ENCODE assay signal across 8 mouse cellular contexts in the genomic region with DNA sequence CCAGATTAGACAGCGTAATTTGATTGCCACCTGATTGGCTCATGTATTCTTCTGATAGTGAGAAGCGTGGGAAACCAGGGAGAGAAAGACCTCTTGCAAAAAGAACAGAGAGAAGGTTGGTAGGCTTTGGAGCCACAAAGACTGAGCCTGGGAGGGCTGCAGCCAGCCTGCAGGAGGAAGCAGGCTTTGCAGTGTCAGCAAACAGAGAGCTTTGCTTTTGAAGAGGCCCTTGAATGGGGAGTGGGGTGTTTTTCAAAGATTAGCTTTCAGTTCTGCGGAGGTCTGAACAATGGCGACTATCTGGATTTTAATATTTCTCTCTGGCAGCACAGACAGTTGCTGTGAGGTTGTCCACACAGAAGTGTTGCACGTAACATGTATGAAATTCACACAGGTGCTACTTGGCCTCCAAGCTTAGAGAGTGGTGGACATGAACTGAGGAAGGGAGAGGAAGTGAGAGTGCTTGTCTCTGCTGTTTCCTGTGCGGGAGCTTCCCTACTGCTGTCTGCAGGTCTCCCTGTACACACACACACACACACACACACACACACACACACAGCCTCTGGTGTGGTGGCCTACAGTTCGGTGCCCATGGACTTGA.
DNase-seq lines count a peak whose midpoint lies in the region; ATAC-seq and TF ChIP-seq lines count a peak whose summit lies in the region.

No protein-coding gene starts in this region.

- H3K4me1 ChIP-seq in hindbrain, embryonic 10.5 days (replicated peaks), result peaks cover 13% of the 10 kb centered on the region
- no peaks in the 10 kb centered on the region for H3K4me1 ChIP-seq in hindbrain, embryonic 11.5 days (replicated peaks; ENCODE audit: control insufficient read depth, insufficient read depth, low read length)
- H3K4me1 ChIP-seq in bone marrow macrophage, adult 2 months (ENCODE audit: control insufficient read depth, insufficient read depth, low read length), result peaks cover 34% of the 10 kb centered on the region
- peaks cover 12% of the 10 kb centered on the region for H3K4me1 ChIP-seq in heart, embryonic 13.5 days
- H3K4me1 ChIP-seq in midbrain, embryonic 11.5 days (ENCODE audit: control insufficient read depth, insufficient read depth, low read length), result peaks cover 6% of the 10 kb centered on the region
- H3K4me1 ChIP-seq in limb, embryonic 10.5 days, result 0 out of 2 replicates have a peak, but pooled peaks cover 5% of the 10 kb centered on the region

- DNase-seq in hindbrain, embryonic 10.5 days (ENCODE audit: low spot score), result no peak
- no peak for DNase-seq in hindbrain, embryonic 11.5 days (ENCODE audit: low spot score)
- DNase-seq in midbrain, embryonic 11.5 days (ENCODE audit: low spot score, missing footprints), result no peak
- DNase-seq in limb, embryonic 10.5 days (ENCODE audit: low spot score), result no peak
- DNase-seq in gastrocnemius, postnatal 36 days, result no peak
- no peak for DNase-seq in kidney, postnatal 4 days

- intact Hi-C loops in gastrocnemius, postnatal 36 days (cut with DNase I), result no loop called here

- TF ChIP-seq POLR2A in bone marrow macrophage, adult 2 months (IDR thresholded peaks at IDR 0.05; ENCODE audit: borderline replicate concordance, low read depth, low read length), result no peak

- no peak overlapping the region for H3K4me2 ChIP-seq in hindbrain, embryonic 11.5 days (replicated peaks; ENCODE audit: low read depth, low read length)
- H3K4me2 ChIP-seq in heart, embryonic 13.5 days, result no peak overlapping the region
- H3K4me2 ChIP-seq in midbrain, embryonic 11.5 days, result no peak overlapping the region

- 61% methylated on average over 7 of the region's 7 CpGs for WGBS in hindbrain, embryonic 10.5 days
- WGBS in hindbrain, embryonic 11.5 days, result 64% methylated on average over 7 of the region's 7 CpGs
- 46% methylated on average over 7 of the region's 7 CpGs for WGBS in heart, embryonic 13.5 days
- 49% methylated on average over 7 of the region's 7 CpGs for WGBS in midbrain, embryonic 11.5 days
- 81% methylated on average over 7 of the region's 7 CpGs for WGBS in limb, embryonic 10.5 days

- no peaks in the 10 kb centered on the region for H3K27me3 ChIP-seq in hindbrain, embryonic 10.5 days (ENCODE audit: insufficient read depth, poor library complexity, severe bottlenecking)
- no peaks in the 10 kb centered on the region for H3K27me3 ChIP-seq in hindbrain, embryonic 11.5 days (ENCODE audit: control insufficient read depth, insufficient read depth, low read length)
- H3K27me3 ChIP-seq in heart, embryonic 13.5 days (replicated peaks), result no peaks in the 10 kb centered on the region
- no peaks in the 10 kb centered on the region for H3K27me3 ChIP-seq in midbrain, embryonic 11.5 days (ENCODE audit: control insufficient read depth, insufficient read depth, low read length)
- no peaks in the 10 kb centered on the region for H3K27me3 ChIP-seq in limb, embryonic 10.5 days (ENCODE audit: low read depth, poor library complexity, severe bottlenecking)

- H3K9ac ChIP-seq in hindbrain, embryonic 11.5 days (ENCODE audit: low read depth, low read length), result no peak overlapping the region
- H3K9ac ChIP-seq in heart, embryonic 13.5 days, result peak overlapping the region; percentile 28; the same call in 1 of the 2 replicates
- 0 out of 2 replicates have a peak overlapping the region, but pooled peaks have one; percentile 6 for H3K9ac ChIP-seq in midbrain, embryonic 11.5 days (ENCODE audit: low read length)

- H3K9me3 ChIP-seq in hindbrain, embryonic 10.5 days, result no peaks in the 10 kb centered on the region
- H3K9me3 ChIP-seq in hindbrain, embryonic 11.5 days (ENCODE audit: control insufficient read depth, low read length), result no peaks in the 10 kb centered on the region
- H3K9me3 ChIP-seq in heart, embryonic 13.5 days, result no peaks in the 10 kb centered on the region
- no peaks in the 10 kb centered on the region for H3K9me3 ChIP-seq in midbrain, embryonic 11.5 days (ENCODE audit: control insufficient read depth, low read length)
- H3K9me3 ChIP-seq in limb, embryonic 10.5 days (replicated peaks), result no peaks in the 10 kb centered on the region

- H3K36me3 ChIP-seq in hindbrain, embryonic 10.5 days, result no peaks in the 10 kb centered on the region
- H3K36me3 ChIP-seq in hindbrain, embryonic 11.5 days (ENCODE audit: control insufficient read depth, insufficient read depth, low read length), result no peaks in the 10 kb centered on the region
- peaks cover 17% of the 10 kb centered on the region for H3K36me3 ChIP-seq in heart, embryonic 13.5 days
- no peaks in the 10 kb centered on the region for H3K36me3 ChIP-seq in midbrain, embryonic 11.5 days (ENCODE audit: control insufficient read depth, insufficient read depth, low read length)
- no peaks in the 10 kb centered on the region for H3K36me3 ChIP-seq in limb, embryonic 10.5 days

- H3K27ac ChIP-seq in hindbrain, embryonic 10.5 days, result peak overlapping the region; percentile 56; the same call in 1 of the 2 replicates
- no peak overlapping the region for H3K27ac ChIP-seq in hindbrain, embryonic 11.5 days (ENCODE audit: low read depth, low read length)
- peak overlapping the region; percentile 94 for H3K27ac ChIP-seq in bone marrow macrophage, adult 2 months (ENCODE audit: insufficient read depth, low read depth, low read length)
- peak overlapping the region; percentile 57 for H3K27ac ChIP-seq in heart, embryonic 13.5 days (replicated peaks)
- no peak overlapping the region for H3K27ac ChIP-seq in midbrain, embryonic 11.5 days (ENCODE audit: low read depth, low read length)
- no peak overlapping the region for H3K27ac ChIP-seq in limb, embryonic 10.5 days

- H3K4me3 ChIP-seq in hindbrain, embryonic 10.5 days, result no peak overlapping the region
- no peak overlapping the region for H3K4me3 ChIP-seq in hindbrain, embryonic 11.5 days (ENCODE audit: low read depth, low read length)
- H3K4me3 ChIP-seq in bone marrow macrophage, adult 2 months (ENCODE audit: insufficient read depth, low read length), result 0 out of 2 replicates have a peak overlapping the region, but pooled peaks have one; percentile 7
- H3K4me3 ChIP-seq in heart, embryonic 13.5 days, result no peak overlapping the region
- H3K4me3 ChIP-seq in midbrain, embryonic 11.5 days (ENCODE audit: low read depth, low read length), result no peak overlapping the region
- H3K4me3 ChIP-seq in limb, embryonic 10.5 days, result no peak overlapping the region

- no peak for TF ChIP-seq CTCF in bone marrow macrophage, adult 2 months (IDR thresholded peaks at IDR 0.05; ENCODE audit: low read depth, low read length)

- no peak for ATAC-seq in hindbrain, embryonic 11.5 days (ENCODE audit: low FRiP score)
- ATAC-seq in heart, embryonic 13.5 days (ENCODE audit: extremely low read depth, insufficient number of reproducible peaks, low FRiP score, low TSS enrichment), result no peak
- ATAC-seq in midbrain, embryonic 11.5 days (ENCODE audit: low FRiP score), result peak; percentile 64; the same call in 1 of the 2 replicates

Comparison
In these comparisons a context has a peak if more than half of its experiments do, and no peak if none do; other contexts are left out.
1. H3K27ac ChIP-seq: peak in hindbrain, embryonic 10.5 days (single experiment), bone marrow macrophage, adult 2 months (single experiment) and heart, embryonic 13.5 days (single experiment); none in hindbrain, embryonic 11.5 days (single experiment), midbrain, embryonic 11.5 days (single experiment) and limb, embryonic 10.5 days (single experiment).